Mouse (Mus musculus) kidney, adult 2 months (tissue): ENCODE results near the gene Josd1.

Experiments used
- CTCF ChIP-seq: fragments of 200-500 bp; conservative IDR thresholded peaks from 2 replicates; pipeline ENCODE4 v1.5.1; 2011; ENCODE audit warnings: low read depth, mild to moderate bottlenecking, control low read depth, low read length, moderate library complexity, mixed read lengths; ENCODE audit not compliant: insufficient read depth, insufficient read length
- POLR2A ChIP-seq: fragments of 200-500 bp; IDR thresholded peaks from one replicate; pipeline ENCODE4 v1.6.1; 2011; ENCODE audit warnings: low read depth, low read length, control low read depth

DNA sequence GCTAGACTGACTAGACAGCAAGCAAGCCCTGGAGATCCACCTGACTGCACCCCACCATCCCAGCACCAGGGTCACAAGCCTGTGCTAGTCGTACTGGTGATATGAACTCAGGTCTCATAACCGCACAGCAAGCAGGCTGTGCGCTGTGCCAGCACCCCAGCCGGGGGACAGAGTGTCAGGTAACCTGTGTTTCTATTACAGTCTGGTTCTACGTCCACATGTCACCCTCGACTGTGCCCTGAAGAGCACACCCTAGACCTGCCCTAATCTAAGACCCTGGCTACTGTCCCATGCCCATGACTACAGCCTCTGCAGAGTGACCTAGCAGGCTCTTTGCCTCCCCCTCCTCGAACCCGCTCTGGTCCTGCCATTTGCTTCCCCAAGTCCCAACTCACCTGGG, 45.5 kb upstream of the Josd1 start:
- TF ChIP-seq CTCF (no peak), POLR2A (no peak)
